Mouse (Mus musculus) neural tube, embryonic 12.5 days (tissue): ENCODE measurements at regions not wholly inside any gene's neighbourhood (a gene's known extent, or its start where the extent isn't known, plus 50 kb on each side); places are given as distances from the start of the nearest gene placed in this dataset.

Source experiments
- ATAC-seq: fragments of 200-750 bp; cut with Nextera tagmentation; 2 replicates; pipeline ENCODE4 v1.8.0; 2017; ENCODE audit warnings: low read depth, mild to moderate bottlenecking, moderate TSS enrichment, moderate library complexity; ENCODE audit not compliant: low FRiP score
- H3K27ac ChIP-seq: fragments of 300-500 bp; sonication (generic); 2 replicates; pipeline ENCODE4 v1.5.1; 2016
- H3K27me3 ChIP-seq: fragments of 300-500 bp; sonication (generic); replicated peaks from 2 replicates; pipeline ENCODE4 v1.6.1; 2016; ENCODE audit warnings: mild to moderate bottlenecking
- H3K36me3 ChIP-seq: fragments of 300-500 bp; sonication (generic); 2 replicates; pipeline ENCODE4 v1.6.1; 2016; ENCODE audit warnings: mild to moderate bottlenecking
- H3K4me1 ChIP-seq: fragments of 300-500 bp; sonication (generic); 2 replicates; pipeline ENCODE4 v1.6.1; 2016
- H3K4me2 ChIP-seq: fragments of 300-500 bp; sonication (generic); replicated peaks from 2 replicates; pipeline ENCODE4 v1.6.1; 2016; ENCODE audit warnings: mild to moderate bottlenecking
- H3K4me3 ChIP-seq: fragments of 300-500 bp; sonication (generic); 2 replicates; pipeline ENCODE4 v1.5.1; 2016
- H3K9ac ChIP-seq: fragments of 300-500 bp; sonication (generic); 2 replicates; pipeline ENCODE4 v1.6.1; 2016; ENCODE audit warnings: mild to moderate bottlenecking
- H3K9me3 ChIP-seq: fragments of 300-500 bp; sonication (generic); 2 replicates; pipeline ENCODE4 v1.6.1; 2016; ENCODE audit warnings: mild to moderate bottlenecking
- WGBS: fragments of 180-500 bp; shearing (Covaris S2); methylation state at CpG from one replicate; pipeline ENCODE4 v1.1.7; 2016; 5-methylcytosine and 5-hydroxymethylcytosine counted together

DNA sequence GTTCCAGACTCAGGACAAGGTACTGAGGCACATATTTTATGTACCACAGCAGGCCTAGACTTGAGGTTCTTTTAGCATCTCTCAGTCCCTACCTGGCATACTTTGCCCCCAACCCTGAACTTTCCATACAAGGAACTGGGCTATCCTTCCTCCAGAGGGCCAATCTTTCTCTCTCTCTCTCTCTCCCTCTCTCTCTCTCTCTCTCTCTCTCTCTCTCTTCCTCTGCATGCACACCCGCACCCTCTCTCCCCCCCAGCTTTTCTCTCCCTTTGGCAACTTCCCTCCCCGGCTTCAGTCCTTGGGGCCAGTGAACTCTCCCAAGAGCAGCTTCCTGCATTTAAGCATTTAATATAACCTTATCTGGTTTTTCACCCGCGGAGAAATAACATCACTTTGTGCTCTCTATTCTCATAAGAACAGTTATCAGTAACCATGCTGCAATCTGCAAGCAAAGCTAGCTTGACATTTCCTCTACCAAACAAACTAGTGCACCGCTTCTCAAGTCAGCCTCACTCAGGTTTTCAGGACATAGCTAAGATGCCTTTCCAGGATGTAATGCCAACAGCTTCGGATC is 53.3 kb upstream of the Eif4g2 start:
- WGBS = 82% methylated on average over 6 of the region's 6 CpGs
- Histone ChIP-seq H3K27ac (no peak overlapping the region), H3K4me1 (no peaks in the 10 kb centered on the region), H3K4me3 (no peak overlapping the region), H3K9ac (no peak overlapping the region), H3K9me3 (no peaks in the 10 kb centered on the region), H3K4me2 (no peak overlapping the region), H3K36me3 (no peaks in the 10 kb centered on the region), H3K27me3 (no peaks in the 10 kb centered on the region)
- no peak for ATAC-seq

GRCm38 (mm10) chr7:111134496-111134895 is 51.7 kb upstream of the Eif4g2 start:
- ATAC-seq = no peak
- H3K4me1 ChIP-seq = no peaks in the 10 kb centered on the region
- no peak overlapping the region for H3K9ac ChIP-seq
- H3K9me3 ChIP-seq = no peaks in the 10 kb centered on the region
- no peak overlapping the region for H3K4me2 ChIP-seq
- no peaks in the 10 kb centered on the region for H3K27me3 ChIP-seq
- no peak overlapping the region for H3K4me3 ChIP-seq
- no peak overlapping the region for H3K27ac ChIP-seq
- no peaks in the 10 kb centered on the region for H3K36me3 ChIP-seq
- WGBS = 81% methylated on average over 2 of the region's 2 CpGs
